Mouse (Mus musculus) neural tube, embryonic 12.5 days (tissue): ENCODE results near the gene Tmem81. TPM values are rescaled to one million over a fixed set of nuclear protein-coding genes. Genes with fewer than 3 reads are reported as not detected.

Source experiments
- ATAC-seq: fragments of 200-750 bp; cut with Nextera tagmentation; 2 replicates; pipeline ENCODE4 v1.8.0; 2017; ENCODE audit warnings: low read depth, mild to moderate bottlenecking, moderate TSS enrichment, moderate library complexity; ENCODE audit not compliant: low FRiP score
- H3K27ac ChIP-seq: fragments of 300-500 bp; sonication (generic); 2 replicates; pipeline ENCODE4 v1.5.1; 2016
- H3K27me3 ChIP-seq: fragments of 300-500 bp; sonication (generic); replicated peaks from 2 replicates; pipeline ENCODE4 v1.6.1; 2016; ENCODE audit warnings: mild to moderate bottlenecking
- H3K36me3 ChIP-seq: fragments of 300-500 bp; sonication (generic); 2 replicates; pipeline ENCODE4 v1.6.1; 2016; ENCODE audit warnings: mild to moderate bottlenecking
- H3K4me1 ChIP-seq: fragments of 300-500 bp; sonication (generic); 2 replicates; pipeline ENCODE4 v1.6.1; 2016
- H3K4me2 ChIP-seq: fragments of 300-500 bp; sonication (generic); replicated peaks from 2 replicates; pipeline ENCODE4 v1.6.1; 2016; ENCODE audit warnings: mild to moderate bottlenecking
- H3K4me3 ChIP-seq: fragments of 300-500 bp; sonication (generic); 2 replicates; pipeline ENCODE4 v1.5.1; 2016
- H3K9ac ChIP-seq: fragments of 300-500 bp; sonication (generic); 2 replicates; pipeline ENCODE4 v1.6.1; 2016; ENCODE audit warnings: mild to moderate bottlenecking
- H3K9me3 ChIP-seq: fragments of 300-500 bp; sonication (generic); 2 replicates; pipeline ENCODE4 v1.6.1; 2016; ENCODE audit warnings: mild to moderate bottlenecking
- WGBS: fragments of 180-500 bp; shearing (Covaris S2); methylation state at CpG from one replicate; pipeline ENCODE4 v1.1.7; 2016; 5-methylcytosine and 5-hydroxymethylcytosine counted together
- polyA plus RNA-seq: library from polyadenylated mRNA; unstranded; fragments of >200 nt; fragmentation: Nextera tagmentation; extraction: Ambion mirVana; gene quantifications from 2 replicates; pipeline ENCODE4 v1.2.1, GENCODE M21; 2016

The Tmem81 gene
- polyA plus RNA-seq, 1 experiment from 2014 or later = 1.2 TPM

- no peak overlapping the region for H3K27ac ChIP-seq
- H3K27me3 ChIP-seq = no peaks in the 10 kb centered on the region
- H3K4me2 ChIP-seq = no peak overlapping the region
- H3K4me3 ChIP-seq = no peak overlapping the region
- no peak overlapping the region for H3K9ac ChIP-seq
- peaks cover 10% of the 10 kb centered on the region; the same call in 1 of the 2 replicates for H3K4me1 ChIP-seq
- no peak for ATAC-seq
- WGBS = 78% methylated on average over 8 of the region's 8 CpGs
- peaks cover 50% of the 10 kb centered on the region for H3K36me3 ChIP-seq
- H3K9me3 ChIP-seq = no peaks in the 10 kb centered on the region
These were observed 17.0 kb downstream of the Tmem81 start for GRCm38 (mm10) chr1:132523048-132523447.

GRCm38 (mm10) chr1:132523920-132524319 lies 17.9 kb downstream of the Tmem81 start:
- H3K4me1 ChIP-seq = peaks cover 10% of the 10 kb centered on the region; the same call in 1 of the 2 replicates
- peaks cover 48% of the 10 kb centered on the region for H3K36me3 ChIP-seq
- WGBS = 34% methylated on average over 4 of the region's 4 CpGs
- no peaks in the 10 kb centered on the region for H3K27me3 ChIP-seq
- H3K9ac ChIP-seq = no peak overlapping the region
- ATAC-seq = no peak
- H3K4me3 ChIP-seq = no peak overlapping the region
- no peak overlapping the region for H3K27ac ChIP-seq
- H3K9me3 ChIP-seq = no peaks in the 10 kb centered on the region
- no peak overlapping the region for H3K4me2 ChIP-seq

- peak; percentile 26 for ATAC-seq
- H3K4me1 ChIP-seq = peaks cover 21% of the 10 kb centered on the region
- 0 out of 2 replicates have a peak overlapping the region, but pooled peaks have one; percentile 12 for H3K4me2 ChIP-seq
- H3K9ac ChIP-seq = peak overlapping the region; percentile 43; the same call in 1 of the 2 replicates
- H3K4me3 ChIP-seq = no peak overlapping the region
- H3K27me3 ChIP-seq = no peaks in the 10 kb centered on the region
- H3K9me3 ChIP-seq = no peaks in the 10 kb centered on the region
- H3K36me3 ChIP-seq = peaks cover 40% of the 10 kb centered on the region
- WGBS = 4% methylated on average over 10 of the region's 10 CpGs
- no peak overlapping the region for H3K27ac ChIP-seq
These were observed 19.8 kb downstream of the Tmem81 start for GRCm38 (mm10) chr1:132525832-132526231.

GRCm38 (mm10) chr1:132528071-132528470 lies 22.0 kb downstream of the Tmem81 start:
- Histone ChIP-seq H3K9me3 (no peaks in the 10 kb centered on the region), H3K27ac (no peak overlapping the region), H3K36me3 (peaks cover 20% of the 10 kb centered on the region), H3K4me1 (peaks cover 34% of the 10 kb centered on the region), H3K4me2 (no peak overlapping the region), H3K4me3 (no peak overlapping the region), H3K9ac (no peak overlapping the region), H3K27me3 (no peaks in the 10 kb centered on the region)
- ATAC-seq = no peak
- WGBS = 95% methylated on average over 13 of the region's 13 CpGs

GRCm38 (mm10) chr1:132528647-132529334 lies 22.8 kb downstream of the Tmem81 start:
- Histone ChIP-seq H3K4me2 (no peak overlapping the region), H3K9me3 (no peaks in the 10 kb centered on the region), H3K36me3 (peaks cover 13% of the 10 kb centered on the region), H3K4me1 (peaks cover 42% of the 10 kb centered on the region), H3K27ac (no peak overlapping the region), H3K9ac (no peak overlapping the region), H3K27me3 (no peaks in the 10 kb centered on the region), H3K4me3 (no peak overlapping the region)
- no peak for ATAC-seq
- 87% methylated on average over 19 of the region's 19 CpGs for WGBS

GRCm38 (mm10) chr1:132530631-132531191 lies 24.7 kb downstream of the Tmem81 start:
- Histone ChIP-seq H3K4me2 (no peak overlapping the region), H3K4me3 (no peak overlapping the region), H3K27me3 (no peaks in the 10 kb centered on the region; the same call in 1 of the 2 replicates), H3K36me3 (peaks cover 13% of the 10 kb centered on the region), H3K9ac (no peak overlapping the region), H3K27ac (peak overlapping the region; percentile 20; the same call in 1 of the 2 replicates), H3K4me1 (peaks cover 57% of the 10 kb centered on the region), H3K9me3 (no peaks in the 10 kb centered on the region)
- under 1% methylated on average over 5 of the region's 5 CpGs for WGBS
- peak; percentile 88 for ATAC-seq

- H3K4me1 ChIP-seq = peaks cover 47% of the 10 kb centered on the region
- H3K4me2 ChIP-seq = no peak overlapping the region
- H3K27me3 ChIP-seq = no peaks in the 10 kb centered on the region; the same call in 1 of the 2 replicates
- 70% methylated on average over 9 of the region's 9 CpGs for WGBS
- H3K36me3 ChIP-seq = peaks cover 10% of the 10 kb centered on the region
- H3K4me3 ChIP-seq = no peak overlapping the region
- ATAC-seq = no peak
- H3K27ac ChIP-seq = no peak overlapping the region
- H3K9ac ChIP-seq = no peak overlapping the region
- no peaks in the 10 kb centered on the region for H3K9me3 ChIP-seq
These were observed 26.5 kb downstream of the Tmem81 start for GRCm38 (mm10) chr1:132532521-132532920.

GRCm38 (mm10) chr1:132533840-132534239 lies 27.8 kb downstream of the Tmem81 start:
- H3K4me2 ChIP-seq = peak overlapping the region; percentile 33; the same call in 1 of the 2 replicates
- 5% methylated on average over 8 of the region's 8 CpGs for WGBS
- H3K27ac ChIP-seq = no peak overlapping the region
- H3K36me3 ChIP-seq = no peaks in the 10 kb centered on the region
- peaks cover 54% of the 10 kb centered on the region for H3K4me1 ChIP-seq
- H3K4me3 ChIP-seq = no peak overlapping the region
- no peaks in the 10 kb centered on the region for H3K9me3 ChIP-seq
- no peaks in the 10 kb centered on the region; the same call in 1 of the 2 replicates for H3K27me3 ChIP-seq
- ATAC-seq = no peak
- 0 out of 2 replicates have a peak overlapping the region, but pooled peaks have one; percentile 8 for H3K9ac ChIP-seq

- Histone ChIP-seq H3K36me3 (no peaks in the 10 kb centered on the region), H3K9me3 (no peaks in the 10 kb centered on the region), H3K4me2 (no peak overlapping the region), H3K27ac (no peak overlapping the region), H3K9ac (no peak overlapping the region), H3K4me1 (peaks cover 50% of the 10 kb centered on the region), H3K4me3 (no peak overlapping the region), H3K27me3 (peaks cover 5% of the 10 kb centered on the region; the same call in 1 of the 2 replicates)
- ATAC-seq = no peak
- WGBS = 92% methylated on average over 4 of the region's 4 CpGs
These were observed 29.5 kb downstream of the Tmem81 start for GRCm38 (mm10) chr1:132535541-132535940.

GRCm38 (mm10) chr1:132536416-132536815 lies 30.4 kb downstream of the Tmem81 start:
- Histone ChIP-seq H3K4me3 (no peak overlapping the region), H3K36me3 (no peaks in the 10 kb centered on the region), H3K27ac (no peak overlapping the region), H3K4me2 (no peak overlapping the region), H3K27me3 (peaks cover 11% of the 10 kb centered on the region), H3K9me3 (no peaks in the 10 kb centered on the region), H3K9ac (no peak overlapping the region), H3K4me1 (peaks cover 50% of the 10 kb centered on the region)
- WGBS = 84% methylated on average over 3 of the region's 3 CpGs
- no peak for ATAC-seq

- 80% methylated on average over 5 of the region's 5 CpGs for WGBS
- Histone ChIP-seq H3K27ac (no peak overlapping the region), H3K4me2 (peak overlapping the region; percentile 20; the same call in 1 of the 2 replicates), H3K9me3 (no peaks in the 10 kb centered on the region), H3K36me3 (no peaks in the 10 kb centered on the region), H3K4me3 (no peak overlapping the region), H3K4me1 (peaks cover 56% of the 10 kb centered on the region), H3K27me3 (peaks cover 23% of the 10 kb centered on the region), H3K9ac (no peak overlapping the region)
- ATAC-seq = no peak
These were observed 31.7 kb downstream of the Tmem81 start for GRCm38 (mm10) chr1:132537736-132538135.

GRCm38 (mm10) chr1:132540701-132541100 lies 34.7 kb downstream of the Tmem81 start:
- peaks cover 38% of the 10 kb centered on the region for H3K4me1 ChIP-seq
- 62% methylated on average over 7 of the region's 7 CpGs for WGBS
- H3K9me3 ChIP-seq = no peaks in the 10 kb centered on the region
- peak overlapping the region; percentile 44 for H3K4me3 ChIP-seq
- H3K4me2 ChIP-seq = peak overlapping the region; percentile 68
- no peaks in the 10 kb centered on the region for H3K36me3 ChIP-seq
- peaks cover 37% of the 10 kb centered on the region for H3K27me3 ChIP-seq
- no peak for ATAC-seq
- no peak overlapping the region for H3K27ac ChIP-seq
- H3K9ac ChIP-seq = peak overlapping the region; percentile 71; the same call in 1 of the 2 replicates
